Mouse (Mus musculus): ENCODE results near the gene Slc23a2. TPM values are rescaled to one million over a fixed set of nuclear protein-coding genes. Genes with fewer than 3 reads are reported as not detected.

The Slc23a2 gene
- polyA plus RNA-seq, 1 experiment from 2014 or later = 44.6 TPM

DNA sequence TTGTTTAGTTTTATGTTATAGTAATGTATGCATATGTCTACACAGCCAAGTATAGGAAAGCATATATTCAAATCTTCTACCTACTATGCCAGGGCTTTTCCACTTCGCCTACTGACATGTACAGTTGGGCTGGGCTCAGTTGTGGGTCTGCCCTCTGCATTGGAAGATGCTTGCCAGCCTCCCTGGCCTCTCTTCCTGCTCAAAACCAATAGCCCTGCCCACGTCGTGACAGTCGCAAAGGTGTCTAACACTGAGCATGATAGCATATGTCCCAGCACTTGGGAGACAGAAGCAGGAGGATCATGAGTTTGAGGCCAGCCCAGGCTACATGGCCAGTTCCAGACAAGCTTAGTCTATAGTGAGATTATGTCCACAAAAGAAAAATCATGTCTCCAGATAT lies 131.8 kb downstream of the Slc23a2 start:
- 90% methylated on average over 4 of the region's 4 CpGs for WGBS

DNA sequence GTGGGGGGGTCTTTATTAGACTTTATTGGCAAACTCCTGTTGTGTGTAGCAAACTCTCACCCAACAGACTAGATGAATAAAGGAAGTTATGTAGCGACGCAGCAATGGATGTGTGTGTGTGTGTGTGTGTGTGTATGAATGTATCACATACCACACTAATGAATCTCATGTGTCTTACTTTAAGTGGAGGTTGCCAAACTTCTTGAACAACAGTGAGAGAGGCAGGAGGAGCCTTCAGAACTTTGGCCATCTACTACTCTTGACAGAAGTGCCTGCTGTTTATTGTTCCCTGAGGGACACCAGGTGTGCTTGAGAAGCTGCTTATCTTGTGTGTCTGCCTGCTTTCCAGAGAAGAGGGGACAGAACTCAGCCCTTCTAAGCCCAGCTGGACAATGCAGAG lies 134.1 kb downstream of the Slc23a2 start:
- H3K9ac ChIP-seq = no peak overlapping the region
- DNase-seq (ENCODE audit: low spot score) (no peak), ATAC-seq (ENCODE audit: low FRiP score) (no peak)
- H3K27ac ChIP-seq = no peak overlapping the region
- no peak overlapping the region for H3K4me2 ChIP-seq (replicated peaks)
- H3K36me3 ChIP-seq (replicated peaks; ENCODE audit: control insufficient read depth, insufficient read depth) = peaks cover 61% of the 10 kb centered on the region
- H3K9me3 ChIP-seq (ENCODE audit: control insufficient read depth, low read length) = no peaks in the 10 kb centered on the region
- WGBS = 100% methylated on average over 2 of the region's 2 CpGs
- no peak overlapping the region for H3K4me3 ChIP-seq (replicated peaks; ENCODE audit: low read length)
- H3K27me3 ChIP-seq (ENCODE audit: control insufficient read depth, insufficient read depth, low read length) = no peaks in the 10 kb centered on the region
- H3K4me1 ChIP-seq (replicated peaks; ENCODE audit: control insufficient read depth, insufficient read depth, low read length) = no peaks in the 10 kb centered on the region

More for the DNA sequence above, 131.8 kb downstream of the Slc23a2 start:
- ATAC-seq (ENCODE audit: low FRiP score) (no peak), DNase-seq (ENCODE audit: low spot score) (no peak)
- H3K4me3 ChIP-seq (replicated peaks; ENCODE audit: low read length) = no peak overlapping the region
- H3K9ac ChIP-seq = no peak overlapping the region
- no peaks in the 10 kb centered on the region for H3K4me1 ChIP-seq (replicated peaks; ENCODE audit: control insufficient read depth, insufficient read depth, low read length)
- no peak overlapping the region for H3K4me2 ChIP-seq (replicated peaks)
- no peaks in the 10 kb centered on the region for H3K9me3 ChIP-seq (ENCODE audit: control insufficient read depth, low read length)
- H3K27me3 ChIP-seq (ENCODE audit: control insufficient read depth, insufficient read depth, low read length) = no peaks in the 10 kb centered on the region
- no peak overlapping the region for H3K27ac ChIP-seq
- peaks cover 42% of the 10 kb centered on the region for H3K36me3 ChIP-seq (replicated peaks; ENCODE audit: control insufficient read depth, insufficient read depth)

DNA sequence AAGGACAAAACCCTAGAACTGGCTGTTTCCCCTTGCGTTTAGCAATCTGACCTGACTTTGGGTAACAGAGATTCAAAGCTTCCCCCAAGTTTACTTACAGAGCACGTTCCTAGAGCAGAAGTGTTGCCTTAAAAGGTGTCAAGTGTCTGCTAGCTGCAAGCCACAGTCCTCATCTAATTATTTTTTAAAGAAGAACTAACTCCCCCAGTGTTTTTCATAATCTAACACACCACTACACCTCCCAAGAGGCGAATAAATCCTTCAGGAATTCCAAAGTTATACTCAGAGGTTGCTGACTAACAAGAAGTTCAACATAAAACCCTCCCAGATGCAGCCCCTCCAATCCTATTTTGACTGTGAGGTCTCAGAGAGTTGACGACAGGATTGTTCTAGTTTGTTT lies 136.7 kb downstream of the Slc23a2 start:
- 72% methylated on average over 4 of the region's 4 CpGs for WGBS
- H3K4me3 ChIP-seq (replicated peaks; ENCODE audit: low read length) = no peak overlapping the region
- H3K36me3 ChIP-seq (replicated peaks; ENCODE audit: control insufficient read depth, insufficient read depth) = peaks cover 87% of the 10 kb centered on the region
- ATAC-seq (ENCODE audit: low FRiP score) = no peak
- no peaks in the 10 kb centered on the region for H3K27me3 ChIP-seq (ENCODE audit: control insufficient read depth, insufficient read depth, low read length)
- H3K9me3 ChIP-seq (ENCODE audit: control insufficient read depth, low read length) = no peaks in the 10 kb centered on the region
- no peaks in the 10 kb centered on the region for H3K4me1 ChIP-seq (replicated peaks; ENCODE audit: control insufficient read depth, insufficient read depth, low read length)
- H3K9ac ChIP-seq = no peak overlapping the region
- no peak overlapping the region for H3K27ac ChIP-seq
- no peak for DNase-seq (ENCODE audit: low spot score)
- H3K4me2 ChIP-seq (replicated peaks) = no peak overlapping the region

- Histone ChIP-seq H3K9me3 (ENCODE audit: control insufficient read depth, low read length) (no peaks in the 10 kb centered on the region), H3K4me2 (replicated peaks) (no peak overlapping the region), H3K4me3 (replicated peaks; ENCODE audit: low read length) (no peak overlapping the region), H3K27me3 (ENCODE audit: control insufficient read depth, insufficient read depth, low read length) (no peaks in the 10 kb centered on the region), H3K9ac (no peak overlapping the region), H3K36me3 (replicated peaks; ENCODE audit: control insufficient read depth, insufficient read depth) (peaks cover 94% of the 10 kb centered on the region), H3K27ac (no peak overlapping the region), H3K4me1 (replicated peaks; ENCODE audit: control insufficient read depth, insufficient read depth, low read length) (no peaks in the 10 kb centered on the region)
- ATAC-seq (ENCODE audit: low FRiP score) = no peak
- no peak for DNase-seq (ENCODE audit: low spot score)
- 55% methylated on average over 6 of the region's 6 CpGs for WGBS
Observed at GRCm38 (mm10) chr2:132007475-132007819, 137.5 kb downstream of the Slc23a2 start.

- no peak for ATAC-seq (ENCODE audit: low FRiP score)
Observed at GRCm38 (mm10) chr2:132006561-132007474, 138.1 kb downstream of the Slc23a2 start.

DNA sequence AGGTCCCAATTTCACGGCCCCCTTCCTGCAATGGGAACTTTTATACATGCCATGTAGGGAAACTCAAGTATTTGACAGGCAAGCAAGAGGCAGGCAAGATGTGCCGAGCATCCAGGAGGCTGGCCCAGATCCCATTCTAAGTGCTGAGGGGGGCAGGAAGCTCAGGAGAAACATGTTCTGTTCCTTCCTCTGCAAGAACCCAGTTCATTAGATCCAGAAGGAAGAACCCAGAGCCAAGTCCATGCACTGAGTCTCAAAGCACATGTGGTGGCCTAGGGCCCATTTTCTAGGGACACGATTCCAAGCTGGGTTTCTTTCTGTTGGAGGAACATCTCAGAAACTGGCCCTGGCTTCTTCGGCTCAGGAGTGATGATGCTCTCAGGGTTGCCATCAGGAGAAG lies 139.5 kb downstream of the Slc23a2 start:
- Histone ChIP-seq H3K9ac (no peak overlapping the region), H3K27ac (no peak overlapping the region), H3K4me3 (replicated peaks; ENCODE audit: low read length) (no peak overlapping the region), H3K9me3 (ENCODE audit: control insufficient read depth, low read length) (no peaks in the 10 kb centered on the region), H3K36me3 (replicated peaks; ENCODE audit: control insufficient read depth, insufficient read depth) (peaks cover 90% of the 10 kb centered on the region), H3K4me2 (replicated peaks) (no peak overlapping the region), H3K4me1 (replicated peaks; ENCODE audit: control insufficient read depth, insufficient read depth, low read length) (no peaks in the 10 kb centered on the region), H3K27me3 (ENCODE audit: control insufficient read depth, insufficient read depth, low read length) (no peaks in the 10 kb centered on the region)
- DNase-seq (ENCODE audit: low spot score) = no peak
- no peak for ATAC-seq (ENCODE audit: low FRiP score)
- WGBS = 88% methylated on average over 4 of the region's 4 CpGs

More at GRCm38 (mm10) chr2:132006561-132007474, 138.1 kb downstream of the Slc23a2 start:
- H3K36me3 ChIP-seq (replicated peaks; ENCODE audit: control insufficient read depth, insufficient read depth) = peaks cover 94% of the 10 kb centered on the region
- no peak overlapping the region for H3K27ac ChIP-seq
- no peaks in the 10 kb centered on the region for H3K27me3 ChIP-seq (ENCODE audit: control insufficient read depth, insufficient read depth, low read length)
- no peak overlapping the region for H3K4me2 ChIP-seq (replicated peaks)
- H3K9ac ChIP-seq = no peak overlapping the region
- H3K9me3 ChIP-seq (ENCODE audit: control insufficient read depth, low read length) = no peaks in the 10 kb centered on the region
- H3K4me3 ChIP-seq (replicated peaks; ENCODE audit: low read length) = no peak overlapping the region
- WGBS = 85% methylated on average over 18 of the region's 18 CpGs
- H3K4me1 ChIP-seq (replicated peaks; ENCODE audit: control insufficient read depth, insufficient read depth, low read length) = no peaks in the 10 kb centered on the region
- no peak for DNase-seq (ENCODE audit: low spot score)

DNA sequence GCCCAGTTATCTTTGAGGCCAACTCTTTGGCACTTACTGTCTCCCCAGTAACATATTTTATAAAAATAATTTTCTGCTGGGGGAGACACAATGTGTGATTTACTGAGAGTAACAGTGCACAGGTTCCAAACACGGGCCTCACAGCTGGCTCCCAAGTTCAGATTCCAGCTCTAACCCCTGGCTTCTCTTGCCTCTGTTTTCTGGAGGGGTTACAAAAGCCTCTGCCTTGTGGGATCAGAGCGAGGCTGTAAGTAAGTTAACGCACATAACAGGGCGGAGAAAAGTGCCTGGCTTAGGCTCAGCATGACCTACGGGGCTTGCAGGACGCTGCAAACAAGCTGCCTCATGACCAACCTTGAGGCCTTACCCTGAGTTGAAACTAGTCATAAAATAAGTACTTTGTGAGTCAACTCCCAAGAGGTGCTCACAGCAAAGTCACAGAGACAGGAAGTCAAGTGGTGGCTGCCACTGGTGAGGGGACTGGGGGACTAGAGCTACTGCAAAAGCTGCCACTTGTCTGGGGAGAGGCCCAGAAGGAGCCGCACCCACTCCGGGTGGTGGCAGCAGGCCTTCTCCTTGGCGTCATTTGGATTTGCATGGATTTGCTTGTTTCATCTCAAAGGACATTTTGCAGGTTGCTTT lies 140.3 kb downstream of the Slc23a2 start:
- Histone ChIP-seq H3K4me3 (replicated peaks; ENCODE audit: low read length) (no peak overlapping the region), H3K4me1 (replicated peaks; ENCODE audit: control insufficient read depth, insufficient read depth, low read length) (no peaks in the 10 kb centered on the region), H3K4me2 (replicated peaks) (no peak overlapping the region), H3K27me3 (ENCODE audit: control insufficient read depth, insufficient read depth, low read length) (no peaks in the 10 kb centered on the region), H3K36me3 (replicated peaks; ENCODE audit: control insufficient read depth, insufficient read depth) (peaks cover 90% of the 10 kb centered on the region), H3K9me3 (ENCODE audit: control insufficient read depth, low read length) (no peaks in the 10 kb centered on the region), H3K9ac (no peak overlapping the region), H3K27ac (no peak overlapping the region)
- ATAC-seq (ENCODE audit: low FRiP score) = no peak
- no peak for DNase-seq (ENCODE audit: low spot score)
- 81% methylated on average over 9 of the region's 9 CpGs for WGBS

DNA sequence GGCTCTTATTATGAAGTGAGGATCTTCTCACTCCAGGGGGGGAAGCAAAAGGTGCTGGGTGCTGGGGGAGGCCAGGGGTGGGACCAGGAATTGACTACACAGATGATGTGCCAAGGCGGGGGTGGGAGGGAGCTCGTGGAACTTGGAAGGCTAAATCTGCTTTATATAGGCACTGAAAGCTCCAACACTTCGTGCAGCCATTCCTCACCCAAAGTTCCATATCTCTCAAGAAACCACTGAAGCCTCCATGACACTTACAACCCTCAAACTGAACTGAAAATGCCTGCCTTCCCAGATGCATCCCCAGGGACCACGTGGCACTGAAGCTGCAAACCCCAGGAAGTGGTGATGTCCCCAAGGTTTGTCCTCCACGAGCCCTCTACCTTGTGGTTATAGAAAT lies 141.0 kb downstream of the Slc23a2 start:
- DNase-seq (ENCODE audit: low spot score) (no peak), ATAC-seq (ENCODE audit: low FRiP score) (no peak)
- Histone ChIP-seq H3K27me3 (ENCODE audit: control insufficient read depth, insufficient read depth, low read length) (no peaks in the 10 kb centered on the region), H3K4me3 (replicated peaks; ENCODE audit: low read length) (no peak overlapping the region), H3K36me3 (replicated peaks; ENCODE audit: control insufficient read depth, insufficient read depth) (peaks cover 88% of the 10 kb centered on the region), H3K27ac (no peak overlapping the region), H3K4me2 (replicated peaks) (no peak overlapping the region), H3K4me1 (replicated peaks; ENCODE audit: control insufficient read depth, insufficient read depth, low read length) (no peaks in the 10 kb centered on the region), H3K9me3 (ENCODE audit: control insufficient read depth, low read length) (no peaks in the 10 kb centered on the region), H3K9ac (no peak overlapping the region)
- 83% methylated on average over 5 of the region's 5 CpGs for WGBS
